Mouse (Mus musculus) heart, embryonic 13.5 days (tissue): ENCODE results near the gene Rab3il1. TPM values are rescaled to one million over a fixed set of nuclear protein-coding genes. Genes with fewer than 3 reads are reported as not detected.

ENCODE experiments used
- ATAC-seq: fragments of 200-750 bp; cut with Nextera tagmentation; 2 replicates; pipeline ENCODE4 v1.8.0; 2017; ENCODE audit warnings: moderate TSS enrichment; ENCODE audit not compliant: insufficient number of reproducible peaks, low FRiP score, low TSS enrichment; ENCODE audit errors: extremely low read depth
- H3K27ac ChIP-seq: fragments of 300-500 bp; sonication (generic); replicated peaks from 2 replicates; pipeline ENCODE4 v1.5.1; 2015; ENCODE audit warnings: moderate library complexity, mild to moderate bottlenecking, inconsistent platforms
- H3K27me3 ChIP-seq: fragments of 300-500 bp; sonication (generic); replicated peaks from 2 replicates; pipeline ENCODE4 v1.6.1; 2015; ENCODE audit warnings: mild to moderate bottlenecking, inconsistent platforms
- H3K36me3 ChIP-seq: fragments of 300-500 bp; sonication (generic); 2 replicates; pipeline ENCODE4 v1.6.1; 2015; ENCODE audit warnings: mild to moderate bottlenecking, inconsistent platforms
- H3K4me1 ChIP-seq: fragments of 300-500 bp; sonication (generic); 2 replicates; pipeline ENCODE4 v1.6.1; 2015; ENCODE audit warnings: inconsistent platforms
- H3K4me2 ChIP-seq: fragments of 300-500 bp; sonication (generic); 2 replicates; pipeline ENCODE4 v1.6.1; 2015; ENCODE audit warnings: inconsistent platforms, mild to moderate bottlenecking, moderate library complexity
- H3K4me3 ChIP-seq: fragments of 300-500 bp; sonication (generic); 2 replicates; pipeline ENCODE4 v1.5.1; 2015; ENCODE audit warnings: moderate library complexity, mild to moderate bottlenecking, inconsistent platforms
- H3K9ac ChIP-seq: fragments of 300-500 bp; sonication (generic); 2 replicates; pipeline ENCODE4 v1.6.1; 2015; ENCODE audit warnings: inconsistent platforms, mild to moderate bottlenecking, moderate library complexity
- H3K9me3 ChIP-seq: fragments of 300-500 bp; sonication (generic); 2 replicates; pipeline ENCODE4 v1.6.1; 2016; ENCODE audit warnings: inconsistent platforms
- WGBS: fragments of 180-500 bp; shearing (Covaris S2); methylation state at CpG from one replicate; pipeline ENCODE4 v1.1.7; 2015; ENCODE audit warnings: mixed read lengths; 5-methylcytosine and 5-hydroxymethylcytosine counted together
- polyA plus RNA-seq: library from polyadenylated mRNA; unstranded; fragments of >200 nt; fragmentation: Nextera tagmentation; extraction: Ambion mirVana; gene quantifications from 2 replicates; pipeline ENCODE4 v1.2.1, GENCODE M21; 2015

The Rab3il1 gene
- polyA plus RNA-seq, 1 experiment from 2014 or later: 32.5 TPM

GRCm38 (mm10) chr19:10034356-10034755, 32.9 kb downstream of the Rab3il1 start:
- Histone ChIP-seq H3K4me3 (no peak overlapping the region), H3K27me3 (no peaks in the 10 kb centered on the region), H3K4me1 (peaks cover 34% of the 10 kb centered on the region), H3K9me3 (no peaks in the 10 kb centered on the region), H3K9ac (peak overlapping the region; percentile 34; the same call in 1 of the 2 replicates), H3K36me3 (peaks cover 57% of the 10 kb centered on the region), H3K4me2 (no peak overlapping the region), H3K27ac (no peak overlapping the region)
- 84% methylated on average over 5 of the region's 5 CpGs for WGBS
- ATAC-seq: no peak

- peak overlapping the region; percentile 34; the same call in 1 of the 2 replicates for H3K9ac ChIP-seq
- H3K36me3 ChIP-seq: peaks cover 52% of the 10 kb centered on the region
- no peak for ATAC-seq
- no peak overlapping the region for H3K27ac ChIP-seq
- peaks cover 39% of the 10 kb centered on the region for H3K4me1 ChIP-seq
- 60% methylated on average over 8 of the region's 8 CpGs for WGBS
- H3K4me2 ChIP-seq: no peak overlapping the region
- no peaks in the 10 kb centered on the region for H3K9me3 ChIP-seq
- no peak overlapping the region for H3K4me3 ChIP-seq
- H3K27me3 ChIP-seq: no peaks in the 10 kb centered on the region
Measured at GRCm38 (mm10) chr19:10034785-10035447, 33.4 kb downstream of the Rab3il1 start.

- 50% methylated on average over 2 of the region's 2 CpGs for WGBS
- Histone ChIP-seq H3K4me2 (no peak overlapping the region), H3K9me3 (no peaks in the 10 kb centered on the region), H3K27me3 (no peaks in the 10 kb centered on the region), H3K4me3 (no peak overlapping the region), H3K36me3 (peaks cover 33% of the 10 kb centered on the region), H3K27ac (no peak overlapping the region; the same call in 1 of the 2 replicates), H3K4me1 (peaks cover 61% of the 10 kb centered on the region), H3K9ac (no peak overlapping the region)
- ATAC-seq: no peak
Measured at GRCm38 (mm10) chr19:10037534-10037933, 36.1 kb downstream of the Rab3il1 start.

- peak overlapping the region; percentile 69 for H3K9ac ChIP-seq
- 63% methylated on average over 3 of the region's 3 CpGs for WGBS
- H3K4me2 ChIP-seq: peak overlapping the region; percentile 40
- H3K27ac ChIP-seq: peak overlapping the region; percentile 92
- no peak for ATAC-seq
- H3K4me3 ChIP-seq: no peak overlapping the region
- H3K27me3 ChIP-seq: no peaks in the 10 kb centered on the region
- peaks cover 69% of the 10 kb centered on the region for H3K4me1 ChIP-seq
- H3K9me3 ChIP-seq: no peaks in the 10 kb centered on the region
- H3K36me3 ChIP-seq: peaks cover 25% of the 10 kb centered on the region
Measured at GRCm38 (mm10) chr19:10038364-10038763, 36.9 kb downstream of the Rab3il1 start.

GRCm38 (mm10) chr19:10038910-10039309, 37.4 kb downstream of the Rab3il1 start:
- peak overlapping the region; percentile 40 for H3K4me2 ChIP-seq
- peaks cover 75% of the 10 kb centered on the region for H3K4me1 ChIP-seq
- H3K36me3 ChIP-seq: peaks cover 24% of the 10 kb centered on the region
- H3K4me3 ChIP-seq: no peak overlapping the region
- no peaks in the 10 kb centered on the region for H3K27me3 ChIP-seq
- peak overlapping the region; percentile 69 for H3K9ac ChIP-seq
- peak overlapping the region; percentile 92 for H3K27ac ChIP-seq
- no peaks in the 10 kb centered on the region for H3K9me3 ChIP-seq
- WGBS: 5% methylated on average over 3 of the region's 3 CpGs
- ATAC-seq: no peak

- H3K27ac ChIP-seq: peak overlapping the region; percentile 92
- ATAC-seq: no peak
- peak overlapping the region; percentile 40; the same call in 1 of the 2 replicates for H3K4me2 ChIP-seq
- H3K4me1 ChIP-seq: peaks cover 78% of the 10 kb centered on the region
- peaks cover 24% of the 10 kb centered on the region for H3K36me3 ChIP-seq
- WGBS: 80% methylated on average over 2 of the region's 2 CpGs
- H3K9ac ChIP-seq: no peak overlapping the region
- no peak overlapping the region for H3K4me3 ChIP-seq
- no peaks in the 10 kb centered on the region for H3K27me3 ChIP-seq
- no peaks in the 10 kb centered on the region for H3K9me3 ChIP-seq
Measured at GRCm38 (mm10) chr19:10039615-10040014, 38.1 kb downstream of the Rab3il1 start.

- Histone ChIP-seq H3K27ac (peak overlapping the region; percentile 90), H3K4me3 (peak overlapping the region; percentile 81), H3K36me3 (peaks cover 21% of the 10 kb centered on the region), H3K9ac (peak overlapping the region; percentile 92), H3K4me1 (peaks cover 84% of the 10 kb centered on the region), H3K9me3 (no peaks in the 10 kb centered on the region), H3K4me2 (peak overlapping the region; percentile 84), H3K27me3 (no peaks in the 10 kb centered on the region)
- WGBS: 17% methylated on average over 15 of the region's 20 CpGs
- ATAC-seq: no peak
Measured at GRCm38 (mm10) chr19:10040866-10041387, 39.5 kb downstream of the Rab3il1 start.

GRCm38 (mm10) chr19:10041388-10042148, 40.1 kb downstream of the Rab3il1 start, which contains the start of gene Fads3:
Gene Fads3 (plus strand): TSS chr19:10041569.
- Histone ChIP-seq H3K9ac (peak within 1 kb of the TSS; percentile 92), H3K4me3 (peak within 1 kb of the TSS; percentile 81), H3K36me3 (peaks cover 21% of the 10 kb centered on the region), H3K27ac (peak within 1 kb of the TSS; percentile 90), H3K27me3 (no peaks in the 10 kb centered on the region), H3K4me1 (peaks cover 91% of the 10 kb centered on the region), H3K4me2 (peak within 1 kb of the TSS; percentile 84), H3K9me3 (no peaks in the 10 kb centered on the region)
- peak; percentile 75 for ATAC-seq
- under 1% methylated on average over 69 of the region's 69 CpGs for WGBS

- 24% methylated on average over 6 of the region's 6 CpGs for WGBS
- no peaks in the 10 kb centered on the region for H3K9me3 ChIP-seq
- ATAC-seq: 0 out of 2 replicates have a peak, but pooled peaks have one; percentile 7
- H3K9ac ChIP-seq: peak overlapping the region; percentile 92
- H3K4me2 ChIP-seq: peak overlapping the region; percentile 84
- no peaks in the 10 kb centered on the region for H3K27me3 ChIP-seq
- H3K4me3 ChIP-seq: peak overlapping the region; percentile 81
- peaks cover 94% of the 10 kb centered on the region for H3K4me1 ChIP-seq
- H3K27ac ChIP-seq: peak overlapping the region; percentile 90
- H3K36me3 ChIP-seq: peaks cover 21% of the 10 kb centered on the region
Measured at GRCm38 (mm10) chr19:10042232-10042631, 40.8 kb downstream of the Rab3il1 start.

- peaks cover 94% of the 10 kb centered on the region for H3K4me1 ChIP-seq
- peak overlapping the region; percentile 90 for H3K27ac ChIP-seq
- WGBS: 66% methylated on average over 4 of the region's 4 CpGs
- no peaks in the 10 kb centered on the region for H3K9me3 ChIP-seq
- H3K36me3 ChIP-seq: peaks cover 17% of the 10 kb centered on the region
- peak overlapping the region; percentile 84 for H3K4me2 ChIP-seq
- ATAC-seq: no peak
- no peaks in the 10 kb centered on the region for H3K27me3 ChIP-seq
- peak overlapping the region; percentile 81 for H3K4me3 ChIP-seq
- peak overlapping the region; percentile 92 for H3K9ac ChIP-seq
Measured at GRCm38 (mm10) chr19:10042816-10043215, 41.3 kb downstream of the Rab3il1 start.

- peaks cover 90% of the 10 kb centered on the region for H3K4me1 ChIP-seq
- H3K27ac ChIP-seq: peak overlapping the region; percentile 90
- H3K36me3 ChIP-seq: peaks cover 17% of the 10 kb centered on the region
- H3K4me3 ChIP-seq: peak overlapping the region; percentile 81
- H3K4me2 ChIP-seq: peak overlapping the region; percentile 84
- no peaks in the 10 kb centered on the region for H3K9me3 ChIP-seq
- no peaks in the 10 kb centered on the region for H3K27me3 ChIP-seq
- peak overlapping the region; percentile 92 for H3K9ac ChIP-seq
- 0 out of 2 replicates have a peak, but pooled peaks have one; percentile 7 for ATAC-seq
Measured at GRCm38 (mm10) chr19:10043643-10044042, 42.2 kb downstream of the Rab3il1 start.
